Mouse (Mus musculus): ENCODE results near the gene Cox6b1.

Gene Cox6b1

DNA sequence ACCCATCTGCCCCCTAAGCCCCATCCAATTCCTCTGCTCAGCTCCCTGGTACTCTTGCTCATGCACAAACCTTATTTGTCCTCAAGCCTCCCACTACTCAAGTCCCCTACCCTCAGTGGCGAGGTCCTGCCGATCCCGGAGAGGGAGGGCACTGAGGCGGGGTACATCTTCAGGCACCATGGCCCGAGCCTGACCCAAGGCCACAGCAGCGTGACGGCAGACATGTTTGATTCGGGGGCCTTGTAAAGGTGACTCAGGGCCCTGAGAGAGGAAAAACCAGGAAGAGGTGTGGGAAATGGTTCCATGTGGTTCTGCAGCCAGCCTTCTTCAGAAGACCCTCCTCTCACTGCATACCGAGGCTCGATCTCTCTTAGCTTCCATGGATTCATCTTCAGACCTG lies 41.6 kb downstream of the Cox6b1 start:
- DNase-seq: no peak

DNA sequence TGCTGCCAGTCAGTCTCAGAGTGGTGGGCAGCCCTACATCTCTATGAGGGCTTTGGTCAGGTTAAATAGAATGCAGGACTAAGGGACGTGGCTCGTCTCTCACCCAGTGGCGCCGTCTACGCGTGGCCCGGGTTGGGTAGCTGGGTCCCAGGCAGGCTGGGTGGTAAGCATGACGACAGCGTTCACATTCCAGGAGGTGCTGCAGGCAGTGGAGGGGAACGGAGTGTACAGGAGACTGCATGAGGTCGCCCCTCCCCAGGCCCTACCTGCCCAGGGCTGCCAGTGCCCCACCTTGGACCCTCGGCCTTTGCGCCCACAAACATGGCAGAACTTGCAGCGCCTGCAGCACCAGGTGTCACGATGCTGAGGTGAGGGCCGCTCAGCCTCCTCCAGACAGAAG lies 44.4 kb downstream of the Cox6b1 start:
- no peak for DNase-seq

DNA sequence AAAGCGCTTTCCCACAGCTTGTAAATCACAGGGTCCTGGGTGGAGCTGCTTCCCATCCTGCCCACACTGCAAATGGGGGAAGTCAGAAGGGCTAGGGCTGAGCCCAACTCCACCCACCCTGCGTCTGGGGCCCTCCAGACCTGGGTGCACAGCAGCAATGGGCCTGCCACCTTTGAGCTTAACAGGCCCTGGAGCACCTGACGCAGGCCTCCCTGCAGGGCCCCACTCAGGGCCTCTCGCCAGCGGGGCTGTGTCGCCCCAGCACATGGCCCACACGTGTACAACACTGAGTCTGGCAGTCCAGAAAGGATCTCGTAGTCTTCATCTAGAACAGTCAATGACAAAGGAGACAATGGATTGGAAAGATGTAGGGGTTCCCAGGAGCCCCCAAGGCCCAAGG lies 46.0 kb downstream of the Cox6b1 start:
- DNase-seq: no peak

DNA sequence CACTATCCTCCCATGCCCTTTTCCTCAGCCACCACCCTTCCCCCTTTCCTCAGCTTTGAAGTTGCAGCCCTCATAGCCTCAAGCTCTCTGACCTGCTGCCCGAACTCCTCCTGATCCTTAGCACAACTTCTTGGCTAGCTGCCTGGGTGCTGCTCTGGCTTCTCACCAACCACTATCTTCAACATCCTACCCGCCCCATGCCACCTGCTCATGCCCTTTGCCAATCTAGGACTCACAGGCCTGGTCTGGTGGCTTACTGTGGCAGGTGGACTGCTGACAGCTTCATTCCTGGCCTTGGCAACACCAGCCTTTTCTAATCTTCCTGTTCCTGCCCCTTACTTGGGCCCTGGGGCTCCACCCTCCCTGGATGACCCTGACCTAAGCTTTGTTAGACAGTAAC lies 53.0 kb downstream of the Cox6b1 start:
- DNase-seq: peak; percentile 76 to 85

DNA sequence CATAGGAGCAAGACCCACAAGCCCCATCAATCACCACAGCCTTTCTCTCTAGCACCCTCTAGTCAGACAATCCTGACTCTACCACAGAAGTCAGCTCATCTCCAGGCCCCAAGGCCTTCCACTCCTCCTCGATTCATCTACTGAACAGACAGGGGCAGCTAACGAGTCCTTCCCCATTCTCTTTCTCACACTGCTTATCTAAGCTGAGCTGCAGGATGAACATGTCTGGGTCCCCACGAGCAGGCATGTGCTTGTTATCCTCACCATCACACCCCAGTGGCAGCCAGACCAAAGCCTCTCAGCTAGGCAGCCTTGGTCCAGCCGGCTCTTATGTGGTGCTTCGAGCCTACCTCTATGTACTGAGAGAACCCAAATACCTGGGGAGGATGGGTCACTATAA lies 53.6 kb downstream of the Cox6b1 start:
- DNase-seq: no peak

DNA sequence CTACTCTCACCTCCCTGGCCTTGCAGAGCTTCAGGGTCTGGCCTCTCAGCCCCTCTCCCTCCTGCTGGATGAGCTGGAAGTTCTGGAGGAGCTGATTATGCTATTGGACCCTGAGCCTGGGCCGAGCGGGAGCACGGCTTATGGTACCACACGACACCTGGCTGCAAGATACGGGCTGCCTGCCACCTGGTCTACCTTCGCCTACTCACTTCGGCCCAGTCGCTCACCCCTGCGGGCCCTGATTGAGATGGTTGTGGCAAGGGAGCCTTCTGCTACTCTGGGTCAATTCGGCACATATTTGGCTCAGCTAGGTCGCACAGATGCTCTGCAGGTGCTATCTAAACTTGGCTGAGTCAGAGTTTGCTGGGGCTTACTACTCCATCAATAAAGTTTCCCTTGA lies 58.4 kb downstream of the Cox6b1 start:
- no peak for DNase-seq
